Mouse (Mus musculus): ENCODE measurements at regions not wholly inside any gene's neighbourhood (a gene's known extent, or its start where the extent isn't known, plus 50 kb on each side); places are given as distances from the start of the nearest gene placed in this dataset.

GRCm38 (mm10) chr11:7461956-7462771 is 248.4 kb upstream of the Igfbp3 start:
- TF ChIP-seq CTCF (IDR thresholded peaks at IDR 0.05; ENCODE audit: borderline replicate concordance, insufficient read depth, low read depth, low read length) (no peak), POLR2A (IDR thresholded peaks at IDR 0.05; ENCODE audit: borderline replicate concordance, insufficient read depth, low read length) (no peak)
- no peak overlapping the region for H3K4me3 ChIP-seq (replicated peaks; ENCODE audit: insufficient read depth, low read depth, low read length)
- no peaks in the 10 kb centered on the region; the same call in 1 of the 2 replicates for H3K27me3 ChIP-seq (ENCODE audit: control insufficient read depth, insufficient read depth, low read length)
- WGBS: 69% methylated on average over 6 of the region's 6 CpGs
- H3K27ac ChIP-seq (ENCODE audit: insufficient read depth, low read length): no peak overlapping the region
- H3K4me1 ChIP-seq (ENCODE audit: control insufficient read depth, insufficient read depth, low read length): no peaks in the 10 kb centered on the region
- no peak for DNase-seq

GRCm38 (mm10) chr11:7451756-7452155 is 238.0 kb upstream of the Igfbp3 start:
- Histone ChIP-seq H3K4me3 (replicated peaks; ENCODE audit: insufficient read depth, low read depth, low read length) (no peak overlapping the region), H3K27ac (ENCODE audit: insufficient read depth, low read length) (no peak overlapping the region), H3K4me1 (ENCODE audit: control insufficient read depth, insufficient read depth, low read length) (no peaks in the 10 kb centered on the region), H3K27me3 (ENCODE audit: control insufficient read depth, insufficient read depth, low read length) (no peaks in the 10 kb centered on the region)
- no peak for DNase-seq
- 71% methylated on average over 4 of the region's 4 CpGs for WGBS
- TF ChIP-seq POLR2A (IDR thresholded peaks at IDR 0.05; ENCODE audit: borderline replicate concordance, insufficient read depth, low read length): no peak
- no peak for TF ChIP-seq CTCF (IDR thresholded peaks at IDR 0.05; ENCODE audit: borderline replicate concordance, insufficient read depth, low read depth, low read length)

DNA sequence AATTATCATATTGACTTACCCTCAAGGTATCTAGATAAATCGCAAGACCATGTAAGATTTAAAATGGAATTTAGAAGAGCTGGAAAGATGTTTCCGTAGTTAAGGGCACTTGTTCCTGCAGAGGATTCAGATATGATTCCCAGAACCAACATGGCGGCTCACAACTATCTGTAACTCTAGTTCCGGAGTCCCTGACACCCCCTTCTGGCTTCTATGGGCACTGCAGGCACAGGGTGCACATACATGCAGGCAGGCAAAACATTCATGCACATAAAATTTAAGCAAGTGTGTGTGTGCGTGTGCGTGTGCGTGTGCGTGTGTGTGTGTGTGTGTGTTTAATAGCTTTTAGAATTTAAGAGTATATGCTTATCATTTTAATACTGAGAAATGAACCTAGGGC is 230.8 kb upstream of the Igfbp3 start:
- no peak overlapping the region for H3K27ac ChIP-seq (ENCODE audit: insufficient read depth, low read length)
- DNase-seq: no peak
- WGBS: 98% methylated on average over 8 of the region's 8 CpGs
- no peak for TF ChIP-seq POLR2A (IDR thresholded peaks at IDR 0.05; ENCODE audit: borderline replicate concordance, insufficient read depth, low read length)
- TF ChIP-seq CTCF (IDR thresholded peaks at IDR 0.05; ENCODE audit: borderline replicate concordance, insufficient read depth, low read depth, low read length): no peak
- no peaks in the 10 kb centered on the region for H3K4me1 ChIP-seq (ENCODE audit: control insufficient read depth, insufficient read depth, low read length)
- no peak overlapping the region for H3K4me3 ChIP-seq (replicated peaks; ENCODE audit: insufficient read depth, low read depth, low read length)
- H3K27me3 ChIP-seq (ENCODE audit: control insufficient read depth, insufficient read depth, low read length): no peaks in the 10 kb centered on the region

- Histone ChIP-seq H3K27ac (ENCODE audit: insufficient read depth, low read length) (no peak overlapping the region), H3K27me3 (ENCODE audit: control insufficient read depth, insufficient read depth, low read length) (no peaks in the 10 kb centered on the region), H3K4me3 (replicated peaks; ENCODE audit: insufficient read depth, low read depth, low read length) (no peak overlapping the region), H3K4me1 (ENCODE audit: control insufficient read depth, insufficient read depth, low read length) (no peaks in the 10 kb centered on the region)
- DNase-seq: no peak
- TF ChIP-seq POLR2A (IDR thresholded peaks at IDR 0.05; ENCODE audit: borderline replicate concordance, insufficient read depth, low read length): no peak
- TF ChIP-seq CTCF (IDR thresholded peaks at IDR 0.05; ENCODE audit: borderline replicate concordance, insufficient read depth, low read depth, low read length): no peak
- 93% methylated on average over 3 of the region's 3 CpGs for WGBS
Measured at GRCm38 (mm10) chr11:7439276-7439675, 225.6 kb upstream of the Igfbp3 start.

GRCm38 (mm10) chr11:7434591-7434990 is 220.9 kb upstream of the Igfbp3 start:
- H3K27ac ChIP-seq (ENCODE audit: insufficient read depth, low read length): no peak overlapping the region
- H3K4me3 ChIP-seq (replicated peaks; ENCODE audit: insufficient read depth, low read depth, low read length): no peak overlapping the region
- DNase-seq: no peak
- TF ChIP-seq CTCF (IDR thresholded peaks at IDR 0.05; ENCODE audit: borderline replicate concordance, insufficient read depth, low read depth, low read length) (no peak), POLR2A (IDR thresholded peaks at IDR 0.05; ENCODE audit: borderline replicate concordance, insufficient read depth, low read length) (no peak)
- H3K4me1 ChIP-seq (ENCODE audit: control insufficient read depth, insufficient read depth, low read length): no peaks in the 10 kb centered on the region
- no peaks in the 10 kb centered on the region for H3K27me3 ChIP-seq (ENCODE audit: control insufficient read depth, insufficient read depth, low read length)
- 93% methylated on average over 3 of the region's 3 CpGs for WGBS

DNA sequence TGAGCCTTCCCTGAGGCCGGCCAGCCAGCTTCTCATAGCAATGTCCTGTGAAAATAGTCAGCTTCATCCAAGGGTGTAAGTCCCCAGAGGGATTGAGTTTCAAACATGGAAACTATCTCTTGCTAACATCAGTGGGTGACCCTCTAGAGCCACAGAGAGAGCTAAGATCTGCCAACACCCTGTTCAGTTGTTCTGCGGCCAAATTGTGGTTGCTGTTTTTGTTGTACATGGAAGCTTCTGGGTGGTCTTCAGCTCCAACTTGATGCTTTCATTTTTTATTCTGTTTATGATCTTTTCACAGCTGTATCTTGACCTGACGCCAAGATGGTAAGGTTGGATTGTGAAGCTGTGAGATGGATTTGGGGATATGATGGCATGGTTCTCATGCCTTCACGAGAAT is 214.0 kb upstream of the Igfbp3 start:
- TF ChIP-seq POLR2A (IDR thresholded peaks at IDR 0.05; ENCODE audit: borderline replicate concordance, insufficient read depth, low read length): no peak
- Histone ChIP-seq H3K4me3 (replicated peaks; ENCODE audit: insufficient read depth, low read depth, low read length) (no peak overlapping the region), H3K27ac (ENCODE audit: insufficient read depth, low read length) (no peak overlapping the region), H3K27me3 (ENCODE audit: control insufficient read depth, insufficient read depth, low read length) (no peaks in the 10 kb centered on the region), H3K4me1 (ENCODE audit: control insufficient read depth, insufficient read depth, low read length) (no peaks in the 10 kb centered on the region)
- 70% methylated on average over 4 of the region's 4 CpGs for WGBS
- DNase-seq: no peak

DNA sequence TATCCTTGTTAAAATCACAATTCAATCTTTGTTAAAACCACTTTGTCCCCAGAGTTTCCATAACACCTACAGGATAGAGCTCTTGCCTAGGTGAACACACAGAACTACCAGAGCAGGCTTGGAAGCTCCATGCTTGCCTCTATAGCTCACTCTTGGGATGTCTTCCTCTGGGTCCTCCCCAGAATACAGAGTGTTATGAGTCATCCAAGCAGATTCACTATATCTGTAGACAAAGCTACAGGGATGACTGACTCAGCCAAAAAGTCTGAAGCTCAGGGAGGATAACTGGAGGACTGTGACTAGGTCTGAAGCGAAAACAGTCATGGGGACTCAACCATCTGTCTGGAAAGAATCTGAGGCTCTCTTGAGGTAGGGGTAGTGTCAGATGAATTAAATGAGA is 211.5 kb upstream of the Igfbp3 start:
- Histone ChIP-seq H3K4me3 (replicated peaks; ENCODE audit: insufficient read depth, low read depth, low read length) (no peak overlapping the region), H3K4me1 (ENCODE audit: control insufficient read depth, insufficient read depth, low read length) (no peaks in the 10 kb centered on the region), H3K27ac (ENCODE audit: insufficient read depth, low read length) (no peak overlapping the region), H3K27me3 (ENCODE audit: control insufficient read depth, insufficient read depth, low read length) (no peaks in the 10 kb centered on the region)
- no peak for DNase-seq
- 70% methylated on average over 1 of the region's 1 CpGs for WGBS
- TF ChIP-seq POLR2A (IDR thresholded peaks at IDR 0.05; ENCODE audit: borderline replicate concordance, insufficient read depth, low read length) (no peak), CTCF (IDR thresholded peaks at IDR 0.05; ENCODE audit: borderline replicate concordance, insufficient read depth, low read depth, low read length) (no peak)

- Histone ChIP-seq H3K4me1 (ENCODE audit: control insufficient read depth, insufficient read depth, low read length) (no peaks in the 10 kb centered on the region), H3K27me3 (ENCODE audit: control insufficient read depth, insufficient read depth, low read length) (no peaks in the 10 kb centered on the region), H3K4me3 (replicated peaks; ENCODE audit: insufficient read depth, low read depth, low read length) (no peak overlapping the region), H3K27ac (ENCODE audit: insufficient read depth, low read length) (no peak overlapping the region)
- DNase-seq: no peak
- TF ChIP-seq CTCF (IDR thresholded peaks at IDR 0.05; ENCODE audit: borderline replicate concordance, insufficient read depth, low read depth, low read length) (no peak), POLR2A (IDR thresholded peaks at IDR 0.05; ENCODE audit: borderline replicate concordance, insufficient read depth, low read length) (no peak)
- 73% methylated on average over 5 of the region's 5 CpGs for WGBS
Measured at GRCm38 (mm10) chr11:7424082-7424471, 210.4 kb upstream of the Igfbp3 start.

All from cerebellum, adult 2 months (tissue).